18 mouse cellular contexts compared by ENCODE assay signal in the genomic region with DNA sequence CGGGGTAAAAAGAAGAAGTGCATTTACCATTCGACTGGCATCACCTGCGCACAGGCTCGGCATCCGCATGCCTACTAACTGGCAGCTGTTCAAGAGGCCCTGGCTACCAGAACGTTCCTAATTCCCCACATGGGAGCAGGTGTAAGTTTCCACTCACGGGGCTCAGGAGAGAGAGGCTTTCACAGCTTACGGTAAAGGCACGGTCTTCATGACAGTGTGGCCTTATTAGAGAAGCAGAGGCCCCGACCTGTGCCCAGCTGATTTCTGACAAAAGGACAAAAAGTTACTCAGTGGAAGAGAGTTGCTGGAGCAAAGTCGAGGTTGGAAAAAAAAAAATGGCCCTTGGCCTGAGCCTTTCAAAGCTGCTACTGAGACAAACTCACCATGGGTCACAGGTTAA.
DNase-seq lines count a peak whose midpoint lies in the region; ATAC-seq lines count a peak whose summit lies in the region.
"Had no signal": no experiment of that assay in that cellular context is flagged by ENCODE, and none has a peak within 500 bp of the region (broad histone marks: within the 10 kb centered on the region; RNA-seq: fewer than 3 reads in every experiment).

No protein-coding gene starts in this region.

- no peaks in the 10 kb centered on the region for H3K27me3 ChIP-seq in kidney, embryonic 16.5 days (ENCODE audit: insufficient read depth, low read length)
- H3K27me3 ChIP-seq in lung, embryonic 16.5 days (ENCODE audit: control insufficient read depth, insufficient read depth, low read depth, low read length): no peaks in the 10 kb centered on the region
- H3K27me3 ChIP-seq: embryonic facial prominence, embryonic 15.5 days; neural tube, embryonic 13.5 days had no signal

- H3K4me2 ChIP-seq in kidney, embryonic 16.5 days (replicated peaks; ENCODE audit: low read depth, low read length): no peak overlapping the region
- no peak overlapping the region for H3K4me2 ChIP-seq in lung, embryonic 16.5 days (ENCODE audit: low read depth, low read length)
- H3K4me2 ChIP-seq: embryonic facial prominence, embryonic 15.5 days; lung, embryonic 14.5 days; neural tube, embryonic 13.5 days had no signal

- H3K9me3 ChIP-seq in kidney, embryonic 16.5 days (ENCODE audit: low read length): no peaks in the 10 kb centered on the region
- H3K9me3 ChIP-seq in lung, embryonic 16.5 days (ENCODE audit: control insufficient read depth, low read length): no peaks in the 10 kb centered on the region
- H3K9me3 ChIP-seq: embryonic facial prominence, embryonic 15.5 days; G1E; hindbrain, embryonic 10.5 days; neural tube, embryonic 13.5 days had no signal

- DNase-seq in kidney, adult 18-20 months: peak; percentile 66
- DNase-seq in kidney, adult 9 months: peak; percentile 80
- DNase-seq in gastrocnemius, postnatal 36 days: no peak
- DNase-seq: adrenal gland, postnatal 36 days; cerebellum, adult 2 months; gastrocnemius, postnatal 25 days; left cerebral cortex, postnatal 4 days; right cerebral cortex, postnatal 14 days; thymus, postnatal 36 days had no signal

- no peaks in the 10 kb centered on the region for H3K36me3 ChIP-seq in kidney, embryonic 16.5 days (ENCODE audit: insufficient read depth, low read length)
- H3K36me3 ChIP-seq in lung, embryonic 16.5 days (ENCODE audit: control insufficient read depth, insufficient read depth, low read length): no peaks in the 10 kb centered on the region
- H3K36me3 ChIP-seq: embryonic facial prominence, embryonic 15.5 days; G1E; hindbrain, embryonic 10.5 days; neural tube, embryonic 13.5 days had no signal

- H3K4me3 ChIP-seq in kidney, embryonic 16.5 days (ENCODE audit: low read length): no peak overlapping the region
- no peak overlapping the region for H3K4me3 ChIP-seq in lung, embryonic 16.5 days (ENCODE audit: low read length)
- H3K4me3 ChIP-seq: embryonic facial prominence, embryonic 15.5 days; hindbrain, embryonic 10.5 days; neural tube, embryonic 13.5 days had no signal

- no peak for ATAC-seq in kidney, embryonic 16.5 days (ENCODE audit: low FRiP score, low TSS enrichment)
- ATAC-seq in common myeloid progenitor, adult 5-6 weeks (replicated peaks; ENCODE audit: low read depth, poor library complexity, severe bottlenecking): 0 out of 2 replicates have a peak, but pooled peaks have one; percentile 23
- ATAC-seq in lung, embryonic 16.5 days (ENCODE audit: low read depth): no peak; the same call in 1 of the 2 replicates
- no peak for ATAC-seq in CD4-positive, CD25-positive, alpha-beta regulatory T cell, adult 4 months

- intact Hi-C loops in gastrocnemius, postnatal 36 days (cut with DNase I): no loop called here

- H3K9ac ChIP-seq in kidney, embryonic 16.5 days (replicated peaks; ENCODE audit: low read length): no peak overlapping the region
- H3K9ac ChIP-seq in lung, embryonic 16.5 days (ENCODE audit: low read length): no peak overlapping the region
- H3K9ac ChIP-seq: embryonic facial prominence, embryonic 15.5 days; lung, embryonic 14.5 days; neural tube, embryonic 13.5 days had no signal

- WGBS in kidney, embryonic 16.5 days: 47% methylated on average over 11 of the region's 11 CpGs
- 44% methylated on average over 11 of the region's 11 CpGs for WGBS in lung, embryonic 16.5 days

- H3K27ac ChIP-seq in kidney, embryonic 16.5 days (ENCODE audit: low read length): no peak overlapping the region
- peak overlapping the region; percentile 60 for H3K27ac ChIP-seq in lung, embryonic 16.5 days (ENCODE audit: low read length)
- H3K27ac ChIP-seq: embryonic facial prominence, embryonic 15.5 days; hindbrain, embryonic 10.5 days; neural tube, embryonic 13.5 days had no signal

- H3K4me1 ChIP-seq in kidney, embryonic 16.5 days (ENCODE audit: insufficient read depth, low read length): peaks cover 9% of the 10 kb centered on the region; the same call in 1 of the 2 replicates
- H3K4me1 ChIP-seq in lung, embryonic 16.5 days (replicated peaks; ENCODE audit: control insufficient read depth, insufficient read depth, low read length): peaks cover 12% of the 10 kb centered on the region

Comparison
In these comparisons a context has a peak if more than half of its experiments do, and no peak if none do; other contexts are left out.
1. DNase-seq: peak in kidney, adult 18-20 months (single experiment) and kidney, adult 9 months (single experiment); none in gastrocnemius, postnatal 36 days (0 of 2).